Mouse (Mus musculus) embryonic facial prominence, embryonic 11.5 days (tissue): ENCODE results near the gene Drg2. TPM values are rescaled to one million over a fixed set of nuclear protein-coding genes. Genes with fewer than 3 reads are reported as not detected.

Source experiments
- ATAC-seq: fragments of 200-750 bp; cut with Nextera tagmentation; replicated peaks from 2 replicates; pipeline ENCODE4 v1.8.0; 2017; ENCODE audit warnings: low read depth; ENCODE audit not compliant: insufficient number of reproducible peaks, low FRiP score, low TSS enrichment
- DNase-seq: peaks from one replicate; pipeline ENCODE4 v3.0.0-alpha.2; 2015; ENCODE audit warnings: low spot score
- H3K27ac ChIP-seq: fragments of 300-500 bp; sonication (generic); replicated peaks from 2 replicates; pipeline ENCODE4 v1.5.1; 2014; ENCODE audit warnings: mild to moderate bottlenecking, low read depth, low read length, control low read depth
- H3K27me3 ChIP-seq: fragments of 300-500 bp; sonication (generic); 2 replicates; pipeline ENCODE4 v1.6.1; 2014; ENCODE audit warnings: mild to moderate bottlenecking, low read length, moderate library complexity, mixed read lengths; ENCODE audit not compliant: control insufficient read depth, insufficient read depth
- H3K36me3 ChIP-seq: fragments of 300-500 bp; sonication (generic); replicated peaks from 2 replicates; pipeline ENCODE4 v1.6.1; 2014; ENCODE audit warnings: low read depth, mild to moderate bottlenecking, low read length, moderate library complexity, mixed read lengths; ENCODE audit not compliant: control insufficient read depth, insufficient read depth
- H3K4me1 ChIP-seq: fragments of 300-500 bp; sonication (generic); 2 replicates; pipeline ENCODE4 v1.6.1; 2014; ENCODE audit warnings: low read length, mixed read lengths; ENCODE audit not compliant: control insufficient read depth, insufficient read depth
- H3K4me2 ChIP-seq: fragments of 300-500 bp; sonication (generic); 2 replicates; pipeline ENCODE4 v1.6.1; 2014; ENCODE audit warnings: low read depth, mild to moderate bottlenecking, control low read depth, low read length, moderate library complexity
- H3K4me3 ChIP-seq: fragments of 300-500 bp; sonication (generic); 2 replicates; pipeline ENCODE4 v1.5.1; 2014; ENCODE audit warnings: low read depth, low read length, control low read depth
- H3K9ac ChIP-seq: fragments of 300-500 bp; sonication (generic); replicated peaks from 2 replicates; pipeline ENCODE4 v1.6.1; 2014; ENCODE audit warnings: mild to moderate bottlenecking, control low read depth, low read length
- H3K9me3 ChIP-seq: fragments of 300-500 bp; sonication (generic); replicated peaks from 2 replicates; pipeline ENCODE4 v1.6.1; 2016; ENCODE audit warnings: mild to moderate bottlenecking, low read length, inconsistent platforms, mixed read lengths; ENCODE audit not compliant: control insufficient read depth
- WGBS: fragments of 180-500 bp; shearing (Covaris S2); extraction: QIAGEN DNeasy Blood & Tissue Kit; methylation state at CpG from one replicate; pipeline ENCODE4 v1.1.7; 2014; 5-methylcytosine and 5-hydroxymethylcytosine counted together
- polyA plus RNA-seq: library from polyadenylated mRNA; unstranded; fragments of >200 nt; fragmentation: Nextera tagmentation; extraction: Ambion mirVana; gene quantifications from 2 replicates; pipeline ENCODE4 v1.2.1, GENCODE M21; 2014

Drg2 gene
- polyA plus RNA-seq: 124 and 136 TPM in 2 replicates

- peak within 1 kb of the TSS; percentile 70 for H3K9ac ChIP-seq
- no peaks in the 10 kb centered on the region for H3K9me3 ChIP-seq
- peak within 1 kb of the TSS; percentile 74 for H3K4me2 ChIP-seq
- 5% methylated on average over 27 of the region's 27 CpGs for WGBS
- no peaks in the 10 kb centered on the region for H3K27me3 ChIP-seq
- peak within 1 kb of the TSS; percentile 62 for H3K4me3 ChIP-seq
- H3K27ac ChIP-seq: no peak within 1 kb of the TSS
- H3K4me1 ChIP-seq: no peaks in the 10 kb centered on the region
- ATAC-seq (peak; percentile 89), DNase-seq (peak; percentile 92)
- no peaks in the 10 kb centered on the region for H3K36me3 ChIP-seq
Observed at GRCm38 (mm10) chr11:60454080-60454744, at the start of gene Drg2. Gene Drg2 (plus strand): TSS chr11:60454591.

- WGBS: 100% methylated on average over 1 of the region's 1 CpGs
- Histone ChIP-seq H3K27ac (no peak overlapping the region), H3K4me1 (no peaks in the 10 kb centered on the region), H3K9me3 (no peaks in the 10 kb centered on the region), H3K27me3 (no peaks in the 10 kb centered on the region), H3K36me3 (no peaks in the 10 kb centered on the region; the same call in 1 of the 2 replicates), H3K4me3 (no peak overlapping the region), H3K9ac (no peak overlapping the region), H3K4me2 (no peak overlapping the region)
- ATAC-seq (no peak), DNase-seq (no peak)
Observed at GRCm38 (mm10) chr11:60406606-60407005, 47.8 kb upstream of the Drg2 start.

DNA sequence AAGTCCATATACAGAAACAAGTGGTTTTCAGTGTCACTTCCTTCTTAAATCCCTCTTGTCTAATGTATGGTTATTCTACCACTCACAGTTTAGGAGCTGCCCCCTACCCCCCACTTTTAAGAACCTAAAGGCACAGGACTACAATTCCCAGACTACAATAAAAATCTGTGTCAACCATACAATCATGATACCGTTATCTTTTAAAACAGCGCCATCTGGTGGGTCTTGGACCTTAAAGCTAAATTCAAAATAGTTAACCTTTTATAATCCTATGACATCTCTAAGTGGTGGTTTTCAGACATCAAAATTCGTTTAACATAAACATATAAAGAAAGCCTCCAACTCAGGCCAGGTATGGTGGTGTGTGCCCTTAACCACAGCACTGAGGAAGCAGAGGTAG is 42.2 kb upstream of the Drg2 start:
- DNase-seq (peak; percentile 90), ATAC-seq (no peak)
- Histone ChIP-seq H3K9ac (no peak overlapping the region), H3K4me2 (no peak overlapping the region), H3K4me3 (no peak overlapping the region), H3K4me1 (no peaks in the 10 kb centered on the region), H3K36me3 (no peaks in the 10 kb centered on the region; the same call in 1 of the 2 replicates), H3K27me3 (no peaks in the 10 kb centered on the region), H3K9me3 (no peaks in the 10 kb centered on the region), H3K27ac (no peak overlapping the region)
- 11% methylated on average over 3 of the region's 3 CpGs for WGBS

GRCm38 (mm10) chr11:60412921-60413320 is 41.5 kb upstream of the Drg2 start:
- Histone ChIP-seq H3K27ac (no peak overlapping the region), H3K36me3 (no peaks in the 10 kb centered on the region; the same call in 1 of the 2 replicates), H3K4me2 (no peak overlapping the region), H3K9me3 (no peaks in the 10 kb centered on the region), H3K4me1 (no peaks in the 10 kb centered on the region), H3K4me3 (no peak overlapping the region), H3K9ac (no peak overlapping the region), H3K27me3 (no peaks in the 10 kb centered on the region)
- ATAC-seq (no peak), DNase-seq (no peak)
- 98% methylated on average over 2 of the region's 2 CpGs for WGBS

GRCm38 (mm10) chr11:60416590-60416962 is 37.8 kb upstream of the Drg2 start:
- H3K27me3 ChIP-seq: no peaks in the 10 kb centered on the region
- peak overlapping the region; percentile 84 for H3K9ac ChIP-seq
- peak overlapping the region; percentile 67 for H3K4me2 ChIP-seq
- H3K9me3 ChIP-seq: no peaks in the 10 kb centered on the region
- peaks cover 4% of the 10 kb centered on the region for H3K4me1 ChIP-seq
- ATAC-seq (no peak), DNase-seq (no peak)
- H3K27ac ChIP-seq: no peak overlapping the region
- H3K36me3 ChIP-seq: no peaks in the 10 kb centered on the region
- under 1% methylated on average over 21 of the region's 21 CpGs for WGBS
- H3K4me3 ChIP-seq: peak overlapping the region; percentile 89

- Histone ChIP-seq H3K4me1 (peaks cover 4% of the 10 kb centered on the region), H3K27ac (peak within 1 kb of the TSS; percentile 73), H3K27me3 (no peaks in the 10 kb centered on the region), H3K4me3 (peak within 1 kb of the TSS; percentile 89), H3K9ac (peak within 1 kb of the TSS; percentile 94), H3K4me2 (peak within 1 kb of the TSS; percentile 93), H3K9me3 (no peaks in the 10 kb centered on the region), H3K36me3 (no peaks in the 10 kb centered on the region)
- WGBS: under 1% methylated on average over 70 of the region's 81 CpGs
- peak; percentile 99 for DNase-seq
- ATAC-seq: peak; percentile 97
Observed at GRCm38 (mm10) chr11:60416963-60417716, 37.3 kb upstream of the Drg2 start, which contains the start of gene Gid4. Gene Gid4 (plus strand): TSS chr11:60417145.

DNA sequence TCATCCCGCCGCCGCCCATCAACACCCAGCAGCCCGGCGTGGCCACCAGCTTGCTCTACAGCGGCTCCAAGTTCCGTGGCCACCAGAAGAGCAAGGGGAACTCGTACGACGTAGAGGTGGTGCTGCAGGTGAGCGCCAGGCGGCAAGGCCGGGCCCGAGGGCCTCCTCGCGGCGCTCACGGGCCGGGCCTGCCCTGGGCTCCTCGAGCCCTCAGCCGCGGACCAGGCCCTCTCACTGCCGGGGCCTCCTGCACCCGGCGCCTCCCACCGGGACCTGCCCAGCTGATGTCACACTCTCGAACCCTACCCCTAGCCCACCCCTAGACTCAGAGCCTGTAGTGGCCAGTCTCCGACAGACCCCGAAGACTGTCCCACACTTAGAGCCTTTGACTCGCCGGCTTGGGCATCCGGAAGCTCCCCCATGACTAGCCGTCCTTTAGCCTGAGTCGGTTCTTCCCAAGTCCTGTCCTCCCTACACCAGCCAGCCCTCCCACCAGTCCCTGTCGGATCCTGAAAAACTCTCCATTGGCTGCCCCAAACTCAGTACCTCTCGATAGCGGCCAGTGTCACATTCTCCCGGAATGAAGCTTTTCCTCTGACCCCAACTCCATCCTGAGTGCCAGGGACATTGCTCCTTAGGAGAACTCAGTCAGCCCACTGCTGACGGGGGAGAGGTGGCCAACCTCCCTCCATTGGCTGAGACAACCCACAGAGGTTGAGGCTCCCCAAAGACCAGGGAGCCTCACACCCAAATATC is 36.5 kb upstream of the Drg2 start, which contains the start of gene Atpaf2:
Gene Atpaf2 (minus strand): TSS at position 741 of the 756 bp plus-strand sequence.
- H3K4me1 ChIP-seq: peaks cover 4% of the 10 kb centered on the region
- no peaks in the 10 kb centered on the region for H3K36me3 ChIP-seq
- H3K4me2 ChIP-seq: peak within 1 kb of the TSS; percentile 93
- peak within 1 kb of the TSS; percentile 73 for H3K27ac ChIP-seq
- H3K9me3 ChIP-seq: no peaks in the 10 kb centered on the region
- DNase-seq (peak; percentile 41), ATAC-seq (peak; percentile 58)
- H3K9ac ChIP-seq: peak within 1 kb of the TSS; percentile 94
- H3K27me3 ChIP-seq: no peaks in the 10 kb centered on the region
- under 1% methylated on average over 36 of the region's 39 CpGs for WGBS
- H3K4me3 ChIP-seq: peak within 1 kb of the TSS; percentile 89
